Mouse (Mus musculus): ENCODE data around the gene Atp5d. TPM values are rescaled to one million over a fixed set of nuclear protein-coding genes. Genes with fewer than 3 reads are reported as not detected.

Gene Atp5d
- polyA plus RNA-seq, 1 experiment from 2014 or later: 467 TPM

DNA sequence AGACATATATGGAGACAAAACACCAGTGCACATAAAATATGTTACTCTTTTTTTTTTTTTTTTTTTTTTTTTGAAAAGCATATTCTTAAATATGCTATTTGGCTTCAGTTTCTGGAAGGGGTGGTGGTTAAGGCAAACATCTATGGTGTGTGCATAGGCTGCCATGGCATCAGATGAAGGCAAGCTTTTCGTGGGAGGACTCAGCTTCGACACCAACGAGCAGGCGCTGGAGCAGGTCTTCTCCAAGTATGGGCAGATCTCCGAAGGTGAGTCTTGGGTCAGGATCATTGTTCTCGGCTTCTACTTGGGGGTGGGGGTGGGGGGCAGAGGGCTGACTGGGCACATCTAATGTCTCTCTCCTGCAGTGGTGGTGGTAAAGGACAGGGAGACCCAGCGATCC is 31.2 kb downstream of the Atp5d start:
- no peak for ATAC-seq
- 91% methylated on average over 7 of the region's 7 CpGs for WGBS
- peaks cover 35% of the 10 kb centered on the region for H3K4me1 ChIP-seq (ENCODE audit: control insufficient read depth, insufficient read depth, low read length)
- DNase-seq (ENCODE audit: low spot score): no peak
- H3K9ac ChIP-seq (ENCODE audit: low read length): no peak overlapping the region; the same call in 1 of the 2 replicates
- no peak overlapping the region for H3K27ac ChIP-seq (ENCODE audit: low read depth, low read length)
- peaks cover 34% of the 10 kb centered on the region for H3K36me3 ChIP-seq (ENCODE audit: control insufficient read depth, insufficient read depth, low read length)
- no peak overlapping the region for H3K4me3 ChIP-seq (ENCODE audit: low read depth, low read length)
- H3K9me3 ChIP-seq (replicated peaks; ENCODE audit: control insufficient read depth, low read length): no peaks in the 10 kb centered on the region
- no peaks in the 10 kb centered on the region for H3K27me3 ChIP-seq (replicated peaks; ENCODE audit: control insufficient read depth, insufficient read depth, low read length)
- peak overlapping the region; percentile 85 for H3K4me2 ChIP-seq (ENCODE audit: low read length)

DNA sequence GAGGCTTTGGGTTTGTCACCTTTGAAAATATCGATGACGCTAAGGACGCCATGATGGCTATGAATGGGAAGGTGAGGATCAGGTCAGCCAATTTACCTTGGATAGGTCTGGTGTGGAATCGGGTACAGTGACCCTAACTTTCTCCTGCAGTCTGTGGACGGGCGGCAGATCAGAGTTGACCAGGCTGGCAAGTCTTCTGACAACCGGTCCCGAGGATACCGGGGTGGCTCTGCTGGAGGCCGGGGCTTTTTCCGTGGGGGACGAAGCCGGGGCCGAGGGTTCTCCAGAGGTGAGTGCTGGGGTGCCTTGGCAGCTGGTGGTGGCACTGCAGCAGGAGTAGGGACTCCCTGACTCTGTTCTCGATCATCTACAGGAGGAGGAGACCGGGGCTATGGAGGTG is 31.6 kb downstream of the Atp5d start:
- WGBS: 93% methylated on average over 16 of the region's 16 CpGs
- Histone ChIP-seq H3K4me2 (ENCODE audit: low read length) (no peak overlapping the region; the same call in 1 of the 2 replicates), H3K27me3 (replicated peaks; ENCODE audit: control insufficient read depth, insufficient read depth, low read length) (no peaks in the 10 kb centered on the region), H3K36me3 (ENCODE audit: control insufficient read depth, insufficient read depth, low read length) (peaks cover 34% of the 10 kb centered on the region), H3K9ac (ENCODE audit: low read length) (peak overlapping the region; percentile 25; the same call in 1 of the 2 replicates), H3K4me1 (ENCODE audit: control insufficient read depth, insufficient read depth, low read length) (peaks cover 33% of the 10 kb centered on the region), H3K9me3 (replicated peaks; ENCODE audit: control insufficient read depth, low read length) (no peaks in the 10 kb centered on the region), H3K27ac (ENCODE audit: low read depth, low read length) (no peak overlapping the region), H3K4me3 (ENCODE audit: low read depth, low read length) (no peak overlapping the region)
- no peak for ATAC-seq
- DNase-seq (ENCODE audit: low spot score): no peak

DNA sequence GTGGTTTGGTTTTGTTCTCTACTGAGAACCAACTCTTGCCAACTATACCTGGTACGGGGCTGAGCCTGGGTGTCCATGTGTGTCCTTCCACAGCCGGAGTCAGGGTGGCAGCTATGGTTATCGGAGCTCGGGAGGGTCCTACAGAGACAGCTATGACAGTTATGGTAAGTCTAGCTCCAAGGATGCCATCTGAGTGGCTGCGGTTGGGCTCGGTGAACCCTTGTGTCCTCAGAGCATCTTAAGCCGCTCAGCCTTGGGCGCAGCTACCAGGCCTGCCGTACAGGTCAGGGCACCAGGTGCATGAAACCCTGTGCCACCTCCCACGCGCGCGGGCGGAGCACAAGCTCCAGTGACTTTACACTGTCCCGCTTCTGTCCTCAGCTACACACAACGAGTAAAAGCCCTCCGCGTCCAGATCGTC is 32.2 kb downstream of the Atp5d start:
- no peak for DNase-seq (ENCODE audit: low spot score)
- Histone ChIP-seq H3K4me2 (ENCODE audit: low read length) (no peak overlapping the region), H3K4me1 (ENCODE audit: control insufficient read depth, insufficient read depth, low read length) (peaks cover 28% of the 10 kb centered on the region), H3K27me3 (replicated peaks; ENCODE audit: control insufficient read depth, insufficient read depth, low read length) (no peaks in the 10 kb centered on the region), H3K36me3 (ENCODE audit: control insufficient read depth, insufficient read depth, low read length) (peaks cover 34% of the 10 kb centered on the region), H3K27ac (ENCODE audit: low read depth, low read length) (no peak overlapping the region), H3K4me3 (ENCODE audit: low read depth, low read length) (no peak overlapping the region), H3K9ac (ENCODE audit: low read length) (no peak overlapping the region; the same call in 1 of the 2 replicates), H3K9me3 (replicated peaks; ENCODE audit: control insufficient read depth, low read length) (no peaks in the 10 kb centered on the region)
- 98% methylated on average over 19 of the region's 19 CpGs for WGBS
- no peak for ATAC-seq

DNA sequence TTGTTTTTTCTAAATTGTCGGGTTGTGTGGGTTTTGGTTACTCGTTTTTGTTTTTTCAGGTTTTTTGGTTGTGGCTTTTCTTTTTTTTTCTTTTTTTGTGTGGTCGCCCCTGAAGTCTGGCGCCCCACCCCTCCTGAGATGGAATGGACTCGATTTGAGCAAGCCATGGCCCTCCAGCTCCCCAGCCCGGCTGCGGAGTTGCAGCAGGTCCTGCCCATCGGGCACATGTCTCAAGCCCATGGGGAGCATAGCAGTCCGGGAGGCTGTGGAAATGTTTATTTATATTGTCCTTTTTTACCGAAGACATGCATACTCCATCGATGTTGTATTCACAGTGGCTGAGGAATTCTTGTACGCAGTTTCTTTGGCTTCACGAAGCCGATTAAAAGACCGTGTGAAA is 32.8 kb downstream of the Atp5d start:
- no peak overlapping the region for H3K4me3 ChIP-seq (ENCODE audit: low read depth, low read length)
- H3K27me3 ChIP-seq (replicated peaks; ENCODE audit: control insufficient read depth, insufficient read depth, low read length): no peaks in the 10 kb centered on the region
- H3K4me1 ChIP-seq (ENCODE audit: control insufficient read depth, insufficient read depth, low read length): peaks cover 26% of the 10 kb centered on the region
- 93% methylated on average over 15 of the region's 15 CpGs for WGBS
- no peak overlapping the region for H3K9ac ChIP-seq (ENCODE audit: low read length)
- H3K36me3 ChIP-seq (ENCODE audit: control insufficient read depth, insufficient read depth, low read length): peaks cover 34% of the 10 kb centered on the region
- ATAC-seq (no peak), DNase-seq (ENCODE audit: low spot score) (no peak)
- H3K27ac ChIP-seq (ENCODE audit: low read depth, low read length): no peak overlapping the region
- no peaks in the 10 kb centered on the region for H3K9me3 ChIP-seq (replicated peaks; ENCODE audit: control insufficient read depth, low read length)
- H3K4me2 ChIP-seq (ENCODE audit: low read length): no peak overlapping the region

DNA sequence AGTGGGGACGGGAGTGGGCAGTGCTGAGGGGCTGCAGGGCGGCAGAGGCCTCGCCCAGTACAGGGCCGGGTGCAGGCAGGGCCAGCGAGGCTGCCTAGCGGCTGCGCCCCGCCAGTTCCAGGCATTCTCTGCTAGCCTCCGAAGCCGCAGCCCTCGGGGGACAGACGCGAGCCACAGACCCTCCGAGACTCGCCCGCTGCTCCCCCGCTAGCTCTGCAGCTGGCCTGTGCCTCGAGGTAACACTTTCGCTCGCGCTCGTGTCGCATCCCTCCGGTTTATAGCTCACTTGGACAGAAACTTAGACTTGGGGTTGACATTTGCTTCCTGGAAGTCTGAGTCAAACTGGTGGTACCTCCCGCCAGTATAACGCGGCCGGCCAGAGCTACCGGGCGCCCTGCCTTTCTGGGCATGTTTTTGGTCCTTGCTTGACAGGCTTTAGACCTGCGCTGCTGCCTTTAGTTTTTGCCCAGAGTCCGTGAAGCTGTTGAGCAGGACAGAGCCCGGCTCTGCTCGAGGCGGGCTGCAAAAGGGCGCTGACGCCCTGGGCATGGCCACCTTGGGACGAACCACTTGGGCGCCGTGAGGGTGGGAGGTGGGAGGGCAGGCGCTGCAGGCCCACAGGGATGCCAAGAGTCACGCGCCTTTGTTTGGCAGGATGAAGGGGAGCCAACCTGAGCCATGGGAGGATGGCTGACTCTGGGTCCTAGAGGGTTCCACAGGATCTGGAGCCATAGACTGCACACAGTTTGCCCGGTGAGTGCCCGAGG is 33.5 kb downstream of the Atp5d start:
- ATAC-seq (no peak), DNase-seq (ENCODE audit: low spot score) (no peak)
- WGBS: 81% methylated on average over 45 of the region's 45 CpGs
- no peaks in the 10 kb centered on the region for H3K27me3 ChIP-seq (replicated peaks; ENCODE audit: control insufficient read depth, insufficient read depth, low read length)
- peak overlapping the region; percentile 59 for H3K4me2 ChIP-seq (ENCODE audit: low read length)
- H3K4me1 ChIP-seq (ENCODE audit: control insufficient read depth, insufficient read depth, low read length): peaks cover 22% of the 10 kb centered on the region
- H3K4me3 ChIP-seq (ENCODE audit: low read depth, low read length): 0 out of 2 replicates have a peak overlapping the region, but pooled peaks have one; percentile 45
- H3K9me3 ChIP-seq (replicated peaks; ENCODE audit: control insufficient read depth, low read length): no peaks in the 10 kb centered on the region
- H3K9ac ChIP-seq (ENCODE audit: low read length): peak overlapping the region; percentile 65
- H3K27ac ChIP-seq (ENCODE audit: low read depth, low read length): peak overlapping the region; percentile 88
- peaks cover 34% of the 10 kb centered on the region for H3K36me3 ChIP-seq (ENCODE audit: control insufficient read depth, insufficient read depth, low read length)

DNA sequence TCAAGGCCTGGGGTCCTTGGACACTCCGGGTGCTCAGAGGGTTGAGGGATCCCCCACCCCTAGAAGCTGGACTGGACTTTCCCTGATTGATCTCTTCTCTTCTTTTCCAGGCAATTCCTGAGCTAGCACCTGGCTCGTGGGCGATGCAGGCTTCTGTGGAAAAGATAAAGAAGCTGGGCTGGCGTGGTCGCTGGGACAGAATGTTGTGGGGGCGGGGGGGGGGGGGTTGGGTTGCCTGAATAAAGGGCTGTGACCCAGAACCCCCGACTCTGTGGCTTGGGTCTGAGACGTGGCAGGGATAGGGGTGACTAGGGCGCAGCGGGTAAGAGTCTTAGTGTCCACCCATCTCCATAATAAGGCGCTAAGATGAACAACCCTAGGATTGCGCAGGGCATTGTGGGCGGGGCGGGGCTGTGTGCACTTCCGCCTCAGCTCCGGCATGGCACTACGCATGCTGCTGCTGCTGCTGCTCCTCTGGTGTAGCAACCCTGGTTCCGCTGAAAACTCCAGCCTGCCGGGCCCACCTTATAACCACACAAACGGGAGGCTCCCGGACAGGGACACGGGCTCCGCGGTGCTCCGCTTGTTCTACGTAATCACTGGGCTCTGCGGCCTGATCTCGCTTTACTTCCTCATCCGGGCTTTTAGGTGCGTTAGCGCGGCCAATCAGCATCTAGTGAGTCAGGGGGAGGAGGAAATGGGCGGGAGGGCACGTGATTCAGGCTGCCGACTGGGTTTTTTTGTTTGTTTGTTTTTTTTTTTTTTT is 34.3 kb downstream of the Atp5d start, which contains the start of gene 1600002K03Rik:
TSS of gene 1600002K03Rik (plus strand) at position 418 of the 766 bp plus-strand sequence.
- H3K4me2 ChIP-seq (ENCODE audit: low read length): peak within 1 kb of the TSS; percentile 59
- H3K36me3 ChIP-seq (ENCODE audit: control insufficient read depth, insufficient read depth, low read length): peaks cover 34% of the 10 kb centered on the region
- H3K4me1 ChIP-seq (ENCODE audit: control insufficient read depth, insufficient read depth, low read length): peaks cover 22% of the 10 kb centered on the region
- H3K27me3 ChIP-seq (replicated peaks; ENCODE audit: control insufficient read depth, insufficient read depth, low read length): no peaks in the 10 kb centered on the region
- H3K27ac ChIP-seq (ENCODE audit: low read depth, low read length): peak within 1 kb of the TSS; percentile 88
- 7% methylated on average over 33 of the region's 35 CpGs for WGBS
- DNase-seq (ENCODE audit: low spot score) (peak; percentile 96), ATAC-seq (peak; percentile 77)
- H3K4me3 ChIP-seq (ENCODE audit: low read depth, low read length): peak within 1 kb of the TSS; percentile 45
- H3K9me3 ChIP-seq (replicated peaks; ENCODE audit: control insufficient read depth, low read length): no peaks in the 10 kb centered on the region
- H3K9ac ChIP-seq (ENCODE audit: low read length): peak within 1 kb of the TSS; percentile 65

DNA sequence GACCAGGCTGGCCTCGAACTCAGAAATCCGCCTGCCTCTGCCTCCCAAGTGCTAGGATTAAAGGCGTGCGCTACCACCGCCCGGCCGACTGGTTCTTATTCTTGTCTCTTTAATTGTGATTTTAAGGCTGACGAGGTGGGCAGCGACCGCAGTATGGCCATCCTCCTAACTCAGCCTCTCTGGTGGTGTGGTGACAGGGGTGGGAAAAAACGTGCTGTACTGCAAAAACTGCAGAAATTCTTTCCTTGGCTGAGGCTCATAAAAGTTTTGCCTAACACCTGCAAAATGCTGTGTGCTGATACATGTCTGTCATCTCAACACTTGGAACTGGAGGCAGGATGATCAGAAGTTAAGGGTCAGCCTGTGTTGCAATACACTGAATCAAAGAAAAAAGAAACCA is 34.9 kb downstream of the Atp5d start:
- ATAC-seq (no peak), DNase-seq (ENCODE audit: low spot score) (no peak)
- H3K4me1 ChIP-seq (ENCODE audit: control insufficient read depth, insufficient read depth, low read length): peaks cover 22% of the 10 kb centered on the region
- peaks cover 34% of the 10 kb centered on the region for H3K36me3 ChIP-seq (ENCODE audit: control insufficient read depth, insufficient read depth, low read length)
- peak overlapping the region; percentile 59 for H3K4me2 ChIP-seq (ENCODE audit: low read length)
- no peaks in the 10 kb centered on the region for H3K9me3 ChIP-seq (replicated peaks; ENCODE audit: control insufficient read depth, low read length)
- 9% methylated on average over 11 of the region's 11 CpGs for WGBS
- peak overlapping the region; percentile 88; the same call in 1 of the 2 replicates for H3K27ac ChIP-seq (ENCODE audit: low read depth, low read length)
- H3K27me3 ChIP-seq (replicated peaks; ENCODE audit: control insufficient read depth, insufficient read depth, low read length): no peaks in the 10 kb centered on the region
- peak overlapping the region; percentile 45 for H3K4me3 ChIP-seq (ENCODE audit: low read depth, low read length)
- H3K9ac ChIP-seq (ENCODE audit: low read length): peak overlapping the region; percentile 65

DNA sequence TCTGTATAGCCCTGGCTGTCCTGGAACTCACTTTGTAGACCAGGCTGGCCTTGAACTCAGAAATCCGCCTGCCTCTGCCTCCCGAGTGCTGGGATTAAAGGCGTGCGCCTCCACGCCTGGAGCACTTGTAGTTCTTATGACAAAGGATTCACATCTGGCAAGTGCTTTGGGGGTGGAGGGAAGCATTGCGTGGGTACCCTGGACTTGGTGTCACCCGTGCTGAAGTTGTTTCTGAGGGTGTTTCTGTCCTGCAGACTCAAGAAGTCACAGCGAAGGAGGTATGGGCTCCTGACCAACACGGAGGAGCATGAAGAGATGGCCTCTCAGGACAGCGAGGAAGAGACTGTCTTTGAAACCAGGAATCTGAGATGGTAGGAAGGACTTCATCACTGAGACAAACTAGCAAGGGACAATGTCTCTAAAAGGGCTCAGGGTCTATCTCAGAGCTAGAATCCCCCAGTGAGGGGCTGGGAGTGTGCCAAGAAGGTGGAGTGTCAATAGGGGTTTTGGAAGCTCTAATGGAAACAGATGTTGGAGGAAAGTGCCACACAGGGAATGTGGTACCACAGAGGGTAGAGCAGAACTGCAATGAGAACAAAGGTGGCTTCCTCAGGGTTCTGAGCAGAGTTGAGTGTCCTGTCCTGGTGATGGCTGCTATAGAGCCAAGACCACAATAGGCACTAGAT is 35.7 kb downstream of the Atp5d start:
- Histone ChIP-seq H3K4me1 (ENCODE audit: control insufficient read depth, insufficient read depth, low read length) (peaks cover 16% of the 10 kb centered on the region), H3K4me3 (ENCODE audit: low read depth, low read length) (no peak overlapping the region), H3K9me3 (replicated peaks; ENCODE audit: control insufficient read depth, low read length) (no peaks in the 10 kb centered on the region), H3K9ac (ENCODE audit: low read length) (no peak overlapping the region), H3K27me3 (replicated peaks; ENCODE audit: control insufficient read depth, insufficient read depth, low read length) (no peaks in the 10 kb centered on the region), H3K36me3 (ENCODE audit: control insufficient read depth, insufficient read depth, low read length) (peaks cover 34% of the 10 kb centered on the region), H3K4me2 (ENCODE audit: low read length) (no peak overlapping the region), H3K27ac (ENCODE audit: low read depth, low read length) (no peak overlapping the region)
- DNase-seq (ENCODE audit: low spot score) (no peak), ATAC-seq (no peak)
- WGBS: 85% methylated on average over 10 of the region's 10 CpGs
